In genomic region chr6:115983306-115984038, GRCm38 (mm10) we compare ENCODE assay signal across 13 mouse cellular contexts. TPM values are rescaled to one million over a fixed set of nuclear protein-coding genes. Genes with fewer than 3 reads are reported as not detected.
A peak's percentile ranks its signal among the peaks of the same experiment; 100 is the strongest.
DNase-seq lines count a peak whose midpoint lies in the region; ATAC-seq and TF ChIP-seq lines count a peak whose summit lies in the region.
"Had no signal": no experiment of that assay in that cellular context is flagged by ENCODE, and none has a peak within 500 bp of the region (broad histone marks: within the 10 kb centered on the region; RNA-seq: fewer than 3 reads in every experiment).

No protein-coding gene starts in this region.

- DNase-seq in heart, adult 11 months, result peak; percentile 93
- DNase-seq in heart, adult 9 months (ENCODE audit: low spot score in 2 of 2), result no peak
- no peak for DNase-seq in spleen, adult 2 months (ENCODE audit: low read depth in 1 of 2, low spot score in 2 of 2)
- DNase-seq in spleen, adult 12 weeks (ENCODE audit: low spot score), result no peak
- DNase-seq in right cerebral cortex, postnatal 25 days, result no peak
- DNase-seq in liver, result no peak
- DNase-seq in cerebellum, adult 18-20 months, result no peak
- DNase-seq: cerebellum, adult 9-11 months; thymus, adult 2 months had no signal

- H3K4me1 ChIP-seq in spleen, adult 2 months (ENCODE audit: control insufficient read depth, insufficient read depth, insufficient read length), result peaks cover 23% of the 10 kb centered on the region; the same call in 1 of the 2 replicates
- peaks cover 49% of the 10 kb centered on the region for H3K4me1 ChIP-seq in limb, embryonic 12.5 days (replicated peaks)

- H3K27ac ChIP-seq in spleen, adult 2 months (ENCODE audit: insufficient read depth, low read length), result peak overlapping the region; percentile 42
- peak overlapping the region; percentile 64; the same call in 1 of the 2 replicates for H3K27ac ChIP-seq in limb, embryonic 12.5 days
- H3K27ac ChIP-seq: hindbrain, embryonic 12.5 days; midbrain, embryonic 12.5 days had no signal

- 86% methylated on average over 12 of the region's 12 CpGs for WGBS in spleen, adult 2 months
- 42% methylated on average over 12 of the region's 12 CpGs for WGBS in limb, embryonic 12.5 days

- no peak for TF ChIP-seq POLR2A in spleen, adult 2 months (IDR thresholded peaks at IDR 0.05; ENCODE audit: low read depth, low read length)

- ATAC-seq in limb, embryonic 12.5 days (ENCODE audit: insufficient number of reproducible peaks, insufficient read depth, low FRiP score, low TSS enrichment, low read depth), result no peak
- ATAC-seq: activated CD4-positive, CD25-positive, alpha-beta regulatory T cell, adult 4 months had no signal

- H3K36me3 ChIP-seq in spleen, adult 2 months (ENCODE audit: control insufficient read depth, insufficient read depth, low read length), result no peaks in the 10 kb centered on the region
- no peaks in the 10 kb centered on the region for H3K36me3 ChIP-seq in limb, embryonic 12.5 days
- H3K36me3 ChIP-seq: hindbrain, embryonic 12.5 days; midbrain, embryonic 12.5 days had no signal

- no peaks in the 10 kb centered on the region for H3K27me3 ChIP-seq in spleen, adult 2 months (ENCODE audit: control insufficient read depth, insufficient read depth, low read length)
- no peaks in the 10 kb centered on the region; the same call in none of the 2 replicates for H3K27me3 ChIP-seq in limb, embryonic 12.5 days

- H3K4me2 ChIP-seq in limb, embryonic 12.5 days, result no peak overlapping the region
- H3K4me2 ChIP-seq: hindbrain, embryonic 12.5 days; midbrain, embryonic 12.5 days had no signal

- H3K4me3 ChIP-seq in spleen, adult 2 months (ENCODE audit: extremely low read depth, insufficient read depth, insufficient read length), result no peak overlapping the region
- H3K4me3 ChIP-seq in limb, embryonic 12.5 days (replicated peaks), result no peak overlapping the region
- H3K4me3 ChIP-seq: hindbrain, embryonic 12.5 days; midbrain, embryonic 12.5 days had no signal

- no peak overlapping the region; the same call in 1 of the 2 replicates for H3K9ac ChIP-seq in limb, embryonic 12.5 days (replicated peaks)
- H3K9ac ChIP-seq: hindbrain, embryonic 12.5 days; midbrain, embryonic 12.5 days had no signal

- no peaks in the 10 kb centered on the region for H3K9me3 ChIP-seq in limb, embryonic 12.5 days
- H3K9me3 ChIP-seq: hindbrain, embryonic 12.5 days; midbrain, embryonic 12.5 days had no signal

- no peak for TF ChIP-seq CTCF in spleen, adult 2 months (IDR thresholded peaks at IDR 0.05; ENCODE audit: extremely low read depth, insufficient read depth, insufficient read length, insufficient replicate concordance)

RNA-seq across cellular contexts. Expression of gene Plxnd1, which starts 11.3 kb away (rescaled TPM):
- 66.1 and 87.2 TPM in 2 replicates for polyA plus RNA-seq in spleen, adult 2 months (2012; rRNA removed)
- 25.2 and 27.5 TPM in 2 replicates for polyA plus RNA-seq in limb, embryonic 12.5 days (2016; fragmentation: Nextera tagmentation; extraction: Ambion mirVana)

RNA-seq across cellular contexts. Expression of gene H1foo, which starts 38.7 kb away (rescaled TPM):
- polyA plus RNA-seq in spleen, adult 2 months (2012; rRNA removed), result not detected in 2 replicates
- polyA plus RNA-seq in limb, embryonic 12.5 days (2016; fragmentation: Nextera tagmentation; extraction: Ambion mirVana), result not detected in 2 replicates
- polyA plus RNA-seq: hindbrain, embryonic 12.5 days; midbrain, embryonic 12.5 days had no signal

RNA-seq across cellular contexts. Expression of gene Rho, which starts 51.9 kb away (rescaled TPM):
- polyA plus RNA-seq in spleen, adult 2 months (2012; rRNA removed), result 0.16 and 0.37 TPM in 2 replicates
- polyA plus RNA-seq in limb, embryonic 12.5 days (2016; fragmentation: Nextera tagmentation; extraction: Ambion mirVana), result 0.28 and 0.38 TPM in 2 replicates
- polyA plus RNA-seq: activated CD4-positive, CD25-positive, alpha-beta regulatory T cell, adult 4 months; midbrain, embryonic 12.5 days had no signal
